Mouse (Mus musculus): Measurements from ENCODE around the gene Prkar2b. TPM values are rescaled to one million over a fixed set of nuclear protein-coding genes. Genes with fewer than 3 reads are reported as not detected.

Gene Prkar2b
- polyA plus RNA-seq, 1 experiment from 2014 or later = 123 TPM

Other genes starting within 250 kb of the Prkar2b start
- 39.1 and 51.9 TPM in 2 replicates for gene Hbp1, start 110.8 kb downstream of the Prkar2b start, polyA plus RNA-seq (2015; fragmentation: Nextera tagmentation; extraction: Ambion mirVana)
- gene Pik3cg, start 147.4 kb upstream of the Prkar2b start, polyA plus RNA-seq (2015; fragmentation: Nextera tagmentation; extraction: Ambion mirVana) = 0.72 and 2.6 TPM in 2 replicates